Mouse (Mus musculus): Measurements from ENCODE around the gene Olfr1217.
"Not testable (repeated sequence)": the region's sequence is repeated elsewhere in the genome, so short reads cannot be mapped to it uniquely, and the experiment has no call there.

The Olfr1217 gene

DNA sequence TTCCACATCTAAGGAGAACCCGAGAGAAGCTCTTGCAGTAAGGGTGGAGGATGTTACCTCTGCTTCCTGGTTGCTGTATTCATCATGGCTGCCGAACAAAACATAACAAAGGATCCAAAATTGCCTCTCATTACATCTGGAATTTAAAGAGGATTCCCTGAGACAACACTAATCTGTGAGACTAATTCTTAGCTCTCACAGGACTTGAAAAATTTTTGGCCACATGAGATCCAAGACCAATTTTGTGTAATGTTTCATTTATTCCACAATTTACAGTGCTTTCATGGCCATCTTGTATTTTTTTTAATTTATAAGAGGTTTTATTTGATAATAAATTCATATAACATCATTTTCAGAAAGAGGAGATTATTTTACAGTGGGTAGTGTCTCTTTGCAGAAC, at the start of gene Olfr1217:
Gene Olfr1217, minus strand, starts transcription at position 101 of the 400 bp plus-strand sequence.
- no peak for DNase-seq (ENCODE audit: inconsistent ontology term)

- no peak for DNase-seq (ENCODE audit: inconsistent ontology term)
These were observed 49.6 kb upstream of the Olfr1217 start for GRCm38 (mm10) chr2:89081487-89081886.

DNA sequence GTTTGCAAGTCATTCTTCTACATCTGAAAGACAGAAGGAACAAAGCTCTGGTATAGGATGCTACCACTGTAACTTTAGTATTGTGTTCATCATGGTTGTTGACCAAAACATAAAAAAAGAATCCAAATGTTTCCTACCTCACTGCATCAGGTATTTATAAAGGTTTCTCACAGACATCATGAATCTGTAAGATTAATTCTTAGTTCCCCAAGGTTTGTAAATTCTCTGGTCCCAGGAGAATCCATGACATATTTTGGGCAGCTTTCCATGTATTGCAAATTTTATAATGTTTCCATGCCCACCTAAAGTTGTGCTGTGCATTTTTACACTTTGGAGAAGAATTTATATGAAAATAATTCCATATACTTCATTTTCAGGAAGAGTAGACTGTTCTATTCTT, 29.2 kb upstream of the Olfr1217 start, which contains the start of gene Olfr1218:
Gene Olfr1218, minus strand, starts transcription at position 101 of the 400 bp plus-strand sequence.
- no peak for DNase-seq (ENCODE audit: inconsistent ontology term)

DNA sequence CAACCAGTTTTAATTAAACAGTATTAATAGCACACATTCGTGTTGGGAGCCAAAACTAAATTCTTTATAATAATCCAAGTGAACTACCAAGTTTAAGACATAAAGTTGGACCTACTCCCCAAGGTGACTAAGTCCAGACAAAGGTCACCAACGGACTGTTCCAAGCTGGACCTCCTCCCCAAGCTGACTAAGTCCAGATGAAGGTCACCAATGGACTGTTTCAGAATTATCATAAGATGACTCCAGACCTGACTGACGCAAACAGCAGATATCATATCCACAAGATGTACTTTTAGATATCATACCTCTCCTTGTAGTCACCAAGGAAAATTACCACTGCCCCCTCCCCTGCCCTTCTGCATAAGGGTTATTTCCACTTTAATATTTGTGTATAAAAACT, 10.4 kb downstream of the Olfr1217 start:
- DNase-seq (ENCODE audit: inconsistent ontology term) = not testable (repeated sequence)

DNA sequence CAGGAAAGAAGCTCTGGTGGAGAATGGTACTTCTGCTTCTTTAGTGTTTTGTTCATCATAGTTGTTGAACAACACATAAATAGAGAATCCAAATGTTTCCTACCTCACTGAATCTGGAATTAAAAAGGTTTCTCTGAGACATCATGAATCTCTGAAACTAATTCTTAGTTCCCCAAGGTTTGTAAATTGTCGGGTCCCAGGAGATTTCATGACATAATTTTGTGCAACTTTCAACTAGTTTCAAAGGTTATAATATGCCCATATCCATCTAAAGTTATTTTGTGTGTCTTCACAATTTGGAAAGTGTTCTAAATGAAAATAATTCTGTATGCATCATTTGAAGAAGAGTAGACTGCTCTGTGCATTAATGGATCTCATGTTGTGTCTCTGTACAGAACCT, 13.6 kb downstream of the Olfr1217 start, which contains the start of gene Olfr1216:
Gene Olfr1216, minus strand, starts transcription at position 101 of the 400 bp plus-strand sequence.
- no peak for DNase-seq (ENCODE audit: inconsistent ontology term)

GRCm38 (mm10) chr2:89006873-89007272, 25.0 kb downstream of the Olfr1217 start, which contains the start of gene Olfr1215:
TSS of gene Olfr1215 (minus strand) at chr2:89006973.
- no peak for DNase-seq (ENCODE audit: inconsistent ontology term)

DNA sequence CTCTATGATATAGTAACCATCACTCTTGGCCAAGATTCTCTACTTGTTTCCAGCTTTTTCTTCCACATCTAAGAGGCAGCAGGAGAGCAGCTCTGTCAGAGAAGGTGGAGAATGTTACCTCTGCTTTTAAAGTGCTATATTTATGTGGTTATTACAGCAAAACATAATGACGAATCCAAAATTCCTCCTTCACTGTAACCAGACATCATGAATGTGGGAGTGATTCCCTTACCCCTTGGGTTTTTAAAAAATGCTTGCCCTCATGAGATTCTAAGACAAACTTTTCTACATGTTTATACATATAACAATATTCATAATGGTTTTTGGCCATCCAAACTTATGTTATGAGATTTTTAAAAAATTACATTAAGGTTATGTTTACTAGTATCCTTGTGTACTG, 39.3 kb downstream of the Olfr1217 start, which contains the start of gene Olfr1214:
Gene Olfr1214, minus strand, starts transcription at position 101 of the 400 bp plus-strand sequence.
- DNase-seq (ENCODE audit: inconsistent ontology term) = no peak

- no peak for DNase-seq (ENCODE audit: inconsistent ontology term)
These were observed 51.7 kb downstream of the Olfr1217 start, which contains the start of gene Gm13762 for GRCm38 (mm10) chr2:88980181-88980580. TSS of gene Gm13762 (minus strand) at chr2:88980281.

Measured in Muller cell, postnatal 12 days (primary cell).